Mouse (Mus musculus) urinary bladder, postnatal 36 days (tissue): ENCODE data around the gene Gm10401.

Experiments
- DNase-seq, 2 experiments: peaks; one replicate each; pipeline ENCODE4 v3.0.0; 2022; ENCODE audit warnings: low spot score in 2 of 2, mixed read lengths in 1 of 2

The Gm10401 gene

DNA sequence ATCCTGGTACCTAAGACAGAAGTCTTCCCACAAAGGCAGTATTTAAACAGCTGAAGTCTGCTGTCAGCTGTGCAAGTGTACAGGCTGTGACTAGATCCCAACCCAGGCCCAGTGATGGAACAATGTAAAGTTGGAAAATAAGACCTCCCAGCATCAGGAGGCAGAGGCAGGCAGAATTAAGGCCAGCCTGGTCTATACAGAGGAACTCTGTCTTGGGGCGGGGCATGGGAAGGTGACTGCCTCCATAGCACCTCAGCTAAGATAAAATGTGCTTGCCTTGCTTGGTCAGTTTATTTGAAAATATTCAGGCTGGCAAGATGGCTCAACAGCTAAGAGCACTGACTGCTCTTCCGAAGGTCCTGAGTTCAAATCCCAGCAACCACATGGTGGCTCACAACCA, 27.6 kb downstream of the Gm10401 start:
- DNase-seq, result no peak

DNA sequence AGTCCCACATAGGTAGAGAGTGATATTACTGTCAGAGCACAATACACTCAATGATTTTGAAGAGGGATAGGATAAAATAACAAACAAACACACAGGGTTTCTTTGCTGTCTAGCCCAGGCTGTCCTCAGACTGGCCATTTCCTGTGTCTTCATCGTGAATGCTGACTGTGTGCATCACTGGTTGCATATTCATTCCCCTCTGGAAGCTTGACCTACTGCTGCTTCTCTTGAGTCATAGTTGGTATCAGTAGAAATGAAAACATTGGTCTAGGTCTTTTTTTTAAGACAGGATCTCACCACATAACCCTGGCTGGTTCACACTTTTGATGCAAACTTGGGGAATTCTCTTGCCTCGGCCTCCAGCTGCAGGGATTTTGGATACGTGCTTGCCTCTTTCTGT, 28.5 kb downstream of the Gm10401 start:
- DNase-seq, result no peak

DNA sequence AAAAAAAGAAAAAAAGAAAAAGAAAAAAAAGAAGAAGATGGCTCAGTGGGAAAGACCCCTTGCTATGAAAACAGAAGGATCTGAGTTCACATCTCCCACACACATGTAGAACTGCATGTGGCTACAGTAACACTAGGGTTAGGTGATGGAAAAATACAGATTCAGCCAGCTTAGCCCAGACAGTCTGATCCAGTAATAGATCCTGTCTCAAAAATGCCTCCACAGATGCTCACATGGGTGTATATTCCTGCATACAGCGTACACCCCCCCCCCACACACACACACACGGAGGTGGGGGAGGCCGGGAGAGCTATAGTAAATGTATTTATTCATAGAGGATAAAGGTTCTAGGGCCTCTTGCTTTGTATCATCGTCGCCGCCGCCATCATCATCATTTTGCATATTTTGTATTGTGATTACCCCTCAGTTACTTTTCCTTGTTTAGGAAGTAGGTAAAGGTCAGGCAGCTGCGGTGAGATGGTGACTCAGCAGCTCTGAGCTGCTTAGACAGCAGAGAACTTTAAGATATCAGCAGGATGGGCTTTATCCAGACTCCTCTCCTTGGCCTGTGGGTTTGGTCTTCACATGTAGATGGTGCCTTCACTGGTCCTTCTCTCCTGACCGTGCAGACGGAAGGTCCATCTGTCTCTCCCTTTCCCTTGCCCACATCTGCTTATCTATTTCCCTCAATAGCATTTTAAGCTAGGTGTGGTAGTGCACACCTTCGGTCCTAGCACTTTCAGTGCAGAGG, 29.2 kb downstream of the Gm10401 start:
- no peak for DNase-seq

DNA sequence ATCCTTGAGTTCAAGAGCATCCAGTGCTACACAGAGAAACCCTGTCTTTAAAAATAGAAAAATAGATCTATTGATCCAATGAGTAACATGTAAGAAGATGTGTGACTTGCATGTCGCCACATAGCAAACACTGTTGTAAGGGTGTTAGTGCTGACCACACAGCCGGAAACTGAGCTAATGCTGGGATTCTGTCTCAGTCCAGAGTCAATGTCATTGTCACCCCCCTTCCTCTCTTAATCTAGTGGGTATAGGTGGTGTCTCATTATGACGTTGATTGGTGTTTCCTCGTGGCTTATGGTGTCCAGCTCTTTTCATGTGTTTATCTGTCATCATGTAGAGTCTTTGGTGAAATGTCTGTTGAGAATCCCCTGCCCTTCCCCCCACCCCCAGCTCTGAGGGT, 31.9 kb downstream of the Gm10401 start:
- no peak for DNase-seq

DNA sequence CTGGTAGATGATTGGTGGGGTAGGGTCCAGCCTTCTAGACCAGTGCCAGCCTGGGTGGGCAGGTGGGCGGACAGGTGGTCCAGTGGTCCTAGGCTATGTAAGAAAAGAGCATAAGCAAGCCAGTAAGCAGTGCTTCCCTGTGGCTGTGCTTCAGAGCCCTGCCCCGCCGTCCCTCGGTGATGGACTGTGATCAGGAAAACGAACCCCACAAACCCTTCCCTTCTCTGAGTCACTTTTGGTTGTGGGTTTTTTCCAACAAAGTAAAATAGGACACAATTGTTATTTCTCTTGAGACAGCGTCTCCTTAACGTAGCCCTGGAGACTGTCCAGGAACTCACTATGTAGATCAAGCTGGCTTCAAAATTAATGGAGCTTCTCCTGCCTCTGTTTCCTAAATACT, 34.7 kb downstream of the Gm10401 start:
- no peak for DNase-seq

DNA sequence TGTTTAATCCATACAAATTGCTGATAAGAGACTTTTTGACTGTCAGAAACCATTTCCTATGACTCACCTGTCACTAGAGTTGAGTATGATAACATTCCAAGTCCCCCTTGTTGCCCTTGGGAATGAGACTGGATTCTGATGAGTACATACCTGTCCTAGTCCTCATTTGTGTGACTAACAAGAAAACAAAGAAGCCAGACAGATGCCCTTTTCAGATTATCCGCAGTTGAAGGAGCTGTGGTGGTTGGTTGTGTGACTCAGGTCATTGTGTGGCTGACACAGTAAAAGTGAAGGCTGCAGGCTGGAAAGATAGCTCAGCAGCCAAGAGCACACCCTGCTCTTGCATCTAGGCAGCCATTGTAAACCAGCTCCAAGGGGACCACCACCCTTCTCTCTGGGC, 35.5 kb downstream of the Gm10401 start:
- DNase-seq, result no peak

DNA sequence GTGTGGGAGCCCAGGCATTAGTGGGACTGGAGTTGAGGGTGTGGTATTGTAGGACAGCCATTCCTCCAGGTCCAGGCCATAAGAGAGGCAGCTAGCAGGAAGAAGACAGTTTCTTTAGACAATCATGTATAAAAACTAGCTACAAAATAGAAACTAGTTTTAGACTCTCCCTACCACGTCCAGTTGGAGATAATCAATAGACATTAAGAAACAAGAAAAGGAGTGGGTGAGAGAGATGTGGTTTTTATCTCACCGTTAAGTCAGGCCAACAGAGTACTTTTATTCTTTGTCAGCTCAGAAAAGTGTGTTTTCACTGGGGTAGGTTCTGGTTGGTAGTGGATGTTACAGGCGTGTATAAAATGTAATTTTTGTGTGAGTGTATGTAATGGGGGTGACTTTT, 37.1 kb downstream of the Gm10401 start:
- no peak for DNase-seq

DNA sequence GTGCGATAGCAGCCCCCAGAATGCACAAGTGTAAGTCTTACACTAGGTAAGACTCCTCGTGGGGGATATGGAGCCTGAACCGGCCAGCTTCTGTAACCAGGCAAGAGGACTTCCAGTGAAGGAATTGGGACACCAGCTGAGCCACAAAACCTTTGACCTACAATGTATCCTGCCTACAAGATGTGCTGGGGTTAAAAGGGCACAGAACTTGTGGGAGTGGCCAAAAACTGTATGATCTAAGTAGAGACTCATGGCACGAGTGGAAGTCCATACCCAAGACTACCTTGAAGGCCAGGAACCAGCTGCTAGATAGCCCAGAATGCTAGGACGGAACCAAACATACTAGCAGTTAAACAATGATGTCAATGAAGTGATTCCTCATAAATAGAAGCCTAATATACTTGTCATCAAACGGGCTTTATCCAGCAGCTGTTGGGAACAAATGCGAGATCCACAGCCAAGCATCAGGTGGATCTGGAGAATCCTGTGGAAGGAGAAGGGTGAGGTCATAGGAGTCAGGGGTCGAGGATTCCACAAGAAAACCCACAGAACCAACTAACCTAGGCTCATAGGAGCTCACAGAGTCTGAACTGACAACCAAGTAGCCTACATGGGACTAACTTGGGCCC, 37.9 kb downstream of the Gm10401 start:
- no peak for DNase-seq

DNA sequence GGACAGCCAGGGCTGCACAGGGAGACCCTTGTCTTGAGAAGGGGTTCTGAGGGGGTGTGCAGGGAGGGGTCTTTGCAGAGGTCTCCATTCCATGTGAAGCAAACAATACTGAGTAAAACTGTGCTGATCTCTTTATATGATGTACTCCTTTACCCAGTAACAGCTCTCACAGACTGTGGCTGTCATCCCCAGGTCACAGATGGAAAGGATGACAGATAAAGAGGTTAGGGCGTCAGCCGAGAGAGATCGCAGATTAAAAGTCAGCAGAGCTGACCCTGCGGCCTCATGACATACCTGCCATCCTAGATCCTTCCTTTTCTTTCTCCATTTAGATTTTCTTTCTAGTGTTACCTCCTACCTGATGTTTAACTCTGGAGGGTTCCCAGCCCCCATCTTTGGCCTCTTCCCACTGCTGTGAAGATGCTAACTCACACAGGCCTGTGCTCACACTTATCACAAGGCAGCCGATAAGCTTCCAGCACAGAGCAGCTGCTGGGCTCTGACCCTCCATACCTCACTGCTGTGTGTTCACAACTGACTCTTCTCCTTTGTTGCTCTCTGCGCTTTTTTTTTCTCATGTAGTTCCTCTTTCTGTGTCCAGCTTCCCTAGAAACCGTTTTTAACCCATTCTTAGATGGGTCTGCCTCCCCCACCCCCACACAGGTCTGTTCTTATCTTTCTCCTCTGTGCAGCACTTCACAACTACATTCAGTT, 39.4 kb downstream of the Gm10401 start:
- DNase-seq, result no peak

DNA sequence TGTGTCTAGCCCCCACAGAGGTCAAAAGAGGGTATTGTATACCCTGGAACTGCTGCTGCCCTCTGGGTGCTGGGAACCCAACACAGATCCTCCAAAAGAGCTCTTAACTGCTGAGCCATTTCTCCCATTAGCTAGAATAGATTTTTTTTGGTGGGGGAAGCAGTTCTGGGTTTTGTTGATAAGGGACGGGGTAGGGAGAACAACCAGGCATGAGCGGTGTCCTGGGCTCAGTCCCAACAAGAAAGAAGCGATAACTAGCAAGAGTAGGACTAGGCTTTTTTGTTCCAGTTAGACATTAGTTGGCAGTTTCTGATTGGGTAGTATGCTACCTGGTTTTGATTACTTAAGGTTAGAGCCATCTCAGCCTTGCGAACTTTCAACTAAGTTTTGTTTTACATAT, 40.9 kb downstream of the Gm10401 start:
- DNase-seq, result no peak

DNA sequence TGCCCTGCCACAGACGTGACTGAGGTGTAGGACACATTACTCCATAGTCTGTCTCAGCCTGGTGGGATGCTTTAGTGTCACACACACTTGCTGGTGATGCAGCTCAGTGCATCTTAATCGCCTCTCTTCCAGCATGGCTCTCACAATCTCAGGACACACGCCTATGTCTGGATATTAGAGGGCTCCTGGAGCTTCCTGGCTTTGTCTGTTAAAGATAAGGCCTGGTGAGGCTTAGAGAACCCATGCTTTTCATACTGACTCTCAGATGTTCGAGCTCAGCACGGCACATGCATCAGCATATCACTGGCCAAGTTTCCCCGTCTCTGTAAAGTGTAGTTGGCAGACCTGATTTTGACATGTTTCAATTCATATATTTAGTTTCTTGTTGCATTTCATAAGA, 42.7 kb downstream of the Gm10401 start:
- DNase-seq, result no peak

DNA sequence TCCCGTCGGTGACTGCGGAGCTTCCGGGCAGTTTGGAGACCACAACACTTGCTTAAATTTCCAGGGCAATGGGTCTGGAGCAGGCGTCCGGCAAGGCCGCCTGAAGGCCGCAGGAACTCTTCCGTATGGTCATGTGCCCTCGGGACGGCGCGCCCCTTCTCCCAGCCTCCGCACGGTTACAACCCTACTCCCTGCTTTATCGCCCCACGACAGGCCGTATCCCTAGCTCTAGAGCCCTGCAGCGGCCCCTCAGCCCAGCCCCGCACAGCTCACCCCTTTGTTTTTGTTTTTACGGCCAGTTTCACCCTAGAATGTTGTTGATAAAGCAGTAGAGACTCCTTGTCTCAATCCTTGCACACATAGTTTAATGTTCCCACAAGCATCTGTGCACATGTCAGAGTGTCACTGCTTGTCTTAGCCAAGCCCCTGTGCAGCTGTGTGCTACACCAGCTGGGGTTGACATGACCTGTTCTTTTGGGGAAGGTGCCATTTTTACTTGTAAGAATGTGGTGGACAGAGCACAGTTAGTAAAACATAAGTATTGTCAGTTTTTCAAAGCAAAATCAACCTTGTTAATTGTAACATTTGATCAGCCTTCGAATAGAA, 44.2 kb downstream of the Gm10401 start:
- no peak for DNase-seq

DNA sequence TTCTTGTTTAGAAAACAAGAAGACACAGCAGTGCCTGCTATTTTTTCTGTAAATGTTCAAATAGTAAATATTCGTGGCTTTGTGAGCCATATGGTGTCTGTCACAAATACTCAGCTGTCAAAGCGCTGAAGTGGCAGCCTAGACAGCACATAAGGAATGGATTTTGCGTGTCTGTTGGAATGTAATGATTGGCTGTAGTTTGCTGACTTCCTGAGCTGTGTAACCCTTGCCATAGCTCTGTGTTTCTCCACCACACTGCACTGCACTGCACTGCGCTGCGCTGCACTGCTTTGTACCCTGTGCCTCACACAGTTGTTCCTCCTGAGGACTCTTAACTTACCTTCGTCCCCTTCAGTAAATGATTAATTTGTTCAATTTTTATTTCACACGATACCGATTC, 45.5 kb downstream of the Gm10401 start:
- no peak for DNase-seq

DNA sequence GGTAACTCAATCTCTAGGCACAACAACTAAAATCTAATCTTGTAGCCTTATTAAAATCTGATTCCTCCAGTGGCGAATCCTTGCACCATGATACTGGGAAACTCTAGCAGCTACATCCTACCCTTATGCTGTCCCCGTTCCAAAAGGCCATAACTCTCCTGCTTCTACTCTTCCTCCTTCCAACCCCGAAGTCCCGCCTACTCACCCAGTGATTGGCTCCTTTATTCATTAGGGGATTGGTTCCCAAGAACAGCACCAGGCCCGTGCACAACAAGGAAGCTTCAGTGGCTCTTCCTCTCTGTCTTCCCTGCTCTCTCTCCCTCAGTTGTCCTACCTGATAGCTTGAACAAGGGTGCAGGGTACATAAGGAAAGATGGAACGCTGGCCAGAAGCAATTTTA, 47.3 kb downstream of the Gm10401 start:
- DNase-seq, result no peak

DNA sequence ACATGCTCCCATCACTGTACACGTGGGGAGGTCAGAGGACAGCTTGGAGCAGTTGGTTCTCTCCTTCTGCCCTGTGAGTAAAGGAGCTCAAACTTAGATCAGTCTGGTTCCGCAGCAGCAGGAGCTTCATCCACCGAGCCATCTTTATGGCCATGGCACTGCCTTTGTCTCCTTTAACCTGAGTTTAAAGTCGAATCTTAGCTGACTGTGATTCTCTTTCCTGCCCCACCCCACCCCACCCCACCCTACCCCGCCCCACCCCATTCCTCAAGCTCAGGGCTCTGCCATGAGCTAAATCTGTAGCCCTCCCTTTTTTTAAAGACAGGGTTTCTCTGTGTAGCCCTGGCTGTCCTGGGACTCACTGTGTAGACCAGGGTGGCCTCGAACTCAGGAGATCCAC, 48.4 kb downstream of the Gm10401 start:
- no peak for DNase-seq
